Mouse (Mus musculus): ENCODE results near the gene Ank. TPM values are rescaled to one million over a fixed set of nuclear protein-coding genes. Genes with fewer than 3 reads are reported as not detected.
A peak's percentile ranks its signal among the peaks of the same experiment; 100 is the strongest.

Gene Ank
- total RNA-seq, 2 experiments from 2014 or later: 43.8 to 56.4 TPM

GRCm38 (mm10) chr15:27576886-27577285, 110.4 kb downstream of the Ank start:
- DNase-seq: no peak

GRCm38 (mm10) chr15:27577915-27578780, 111.7 kb downstream of the Ank start:
- no peak for DNase-seq

GRCm38 (mm10) chr15:27578918-27579317, 112.4 kb downstream of the Ank start:
- no peak for DNase-seq

- DNase-seq: no peak
Observed at GRCm38 (mm10) chr15:27579853-27580252, 113.4 kb downstream of the Ank start.

- DNase-seq: no peak
Observed at GRCm38 (mm10) chr15:27580771-27581170, 114.3 kb downstream of the Ank start.

GRCm38 (mm10) chr15:27581640-27582039, 115.2 kb downstream of the Ank start:
- DNase-seq: no peak

GRCm38 (mm10) chr15:27582428-27582827, 116.0 kb downstream of the Ank start:
- DNase-seq: no peak

GRCm38 (mm10) chr15:27583042-27583441, 116.6 kb downstream of the Ank start:
- peak; percentile 73 to 78 for DNase-seq

GRCm38 (mm10) chr15:27583620-27584019, 117.1 kb downstream of the Ank start:
- DNase-seq: no peak

GRCm38 (mm10) chr15:27585466-27586092, 119.1 kb downstream of the Ank start:
- no peak for DNase-seq

- DNase-seq: no peak
Observed at GRCm38 (mm10) chr15:27586093-27586480, 119.6 kb downstream of the Ank start.

- DNase-seq: no peak
Observed at GRCm38 (mm10) chr15:27588087-27588826, 121.8 kb downstream of the Ank start.

GRCm38 (mm10) chr15:27590812-27591211, 124.3 kb downstream of the Ank start:
- DNase-seq: no peak

- DNase-seq: peak; percentile 68 to 70
Observed at GRCm38 (mm10) chr15:27592620-27593320, 126.3 kb downstream of the Ank start.

- peak; percentile 43 to 47 for DNase-seq
Observed at GRCm38 (mm10) chr15:27593717-27594116, 127.2 kb downstream of the Ank start.

- DNase-seq: no peak
Observed at GRCm38 (mm10) chr15:27594973-27595372, 128.5 kb downstream of the Ank start.

GRCm38 (mm10) chr15:27595560-27595959, 129.1 kb downstream of the Ank start:
- DNase-seq: peak; percentile 44 to 49

GRCm38 (mm10) chr15:27596463-27597140, 130.1 kb downstream of the Ank start:
- no peak for DNase-seq

GRCm38 (mm10) chr15:27597516-27597915, 131.0 kb downstream of the Ank start:
- DNase-seq: no peak

GRCm38 (mm10) chr15:27598786-27599385, 132.4 kb downstream of the Ank start:
- DNase-seq: no peak

- DNase-seq: no peak
Observed at GRCm38 (mm10) chr15:27600524-27600923, 134.0 kb downstream of the Ank start.
